Mouse (Mus musculus) ES-CJ7 (cell line): Measurements from ENCODE around the gene Olfr1256.

Experiments used
- DNase-seq: peaks from one replicate; pipeline ENCODE4 v3.0.0; 2011; ENCODE audit warnings: low read depth, low spot score

Gene Olfr1256

GRCm38 (mm10) chr2:89841455-89841854, at the start of gene Olfr1256:
TSS of gene Olfr1256 (minus strand) at chr2:89841555.
- no peak for DNase-seq

DNA sequence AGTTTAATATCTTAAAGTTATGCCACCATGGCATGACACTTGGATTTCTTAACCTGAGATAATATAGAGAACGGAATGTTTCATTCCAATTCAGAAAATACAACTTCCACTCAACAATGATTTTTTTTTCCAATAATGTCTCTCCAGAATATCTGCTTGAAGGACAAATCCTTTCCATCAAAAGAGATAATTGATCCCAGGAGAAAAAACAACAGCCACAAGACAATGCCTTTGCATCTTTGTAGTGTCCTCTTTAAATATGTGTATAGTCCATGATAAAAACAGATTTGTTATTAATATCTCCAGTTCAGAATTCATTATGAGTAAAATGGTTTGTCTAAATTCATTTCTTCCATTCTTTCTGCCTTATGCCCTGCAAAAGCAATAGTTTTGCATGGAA, 36.8 kb upstream of the Olfr1256 start, which contains the start of gene Olfr1257:
Olfr1257 (plus strand) TSS at position 301 of the 400 bp plus-strand sequence.
- no peak for DNase-seq

- no peak for DNase-seq
Measured at GRCm38 (mm10) chr2:89849230-89849629, 7.9 kb upstream of the Olfr1256 start.

- DNase-seq = no peak
Measured at GRCm38 (mm10) chr2:89848105-89848504, 6.8 kb upstream of the Olfr1256 start, which contains the start of gene Olfr48. TSS of gene Olfr48 (minus strand) at chr2:89848205.

DNA sequence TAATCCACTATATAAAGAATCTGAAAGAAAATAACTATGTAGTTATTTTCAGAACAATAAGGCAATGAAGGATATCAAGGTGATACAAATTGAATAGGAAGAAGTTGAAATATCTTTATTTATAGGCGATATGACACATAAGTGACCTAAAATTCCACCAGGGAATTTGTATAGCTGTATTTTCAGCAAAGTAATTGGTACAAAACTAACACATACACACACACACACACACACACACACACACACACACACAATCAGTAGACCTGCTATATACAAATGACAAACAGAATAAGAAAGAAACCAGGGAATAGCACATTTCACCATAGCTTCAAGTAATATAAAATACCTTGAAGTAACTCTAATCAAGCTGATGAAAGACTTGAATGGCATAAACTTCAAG, 21.1 kb downstream of the Olfr1256 start:
- DNase-seq = no peak

GRCm38 (mm10) chr2:89811751-89812150, 29.6 kb downstream of the Olfr1256 start, which contains the start of gene Olfr1255:
TSS of gene Olfr1255 (plus strand) at chr2:89812051.
- no peak for DNase-seq

DNA sequence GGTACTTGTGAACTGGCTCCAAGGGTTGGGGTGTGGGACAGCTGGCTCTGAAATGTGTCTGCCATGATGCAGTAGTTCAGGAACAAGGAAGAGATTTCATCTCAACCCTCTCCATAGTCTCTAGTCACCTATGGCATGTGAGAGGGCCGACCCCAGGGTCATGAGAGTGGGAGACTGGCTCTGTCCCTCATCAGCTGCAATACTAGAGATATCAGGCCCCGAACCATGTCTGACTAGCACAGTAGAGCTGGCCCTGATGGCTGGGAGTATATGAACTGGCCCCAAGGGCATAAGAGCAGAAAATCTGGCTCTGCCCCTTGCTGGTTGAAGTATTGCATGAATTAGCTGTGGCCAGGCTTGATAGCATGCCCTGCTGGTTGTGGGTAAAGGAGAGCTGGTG, 30.6 kb downstream of the Olfr1256 start:
- DNase-seq = no peak

GRCm38 (mm10) chr2:89799583-89799982, 41.8 kb downstream of the Olfr1256 start:
- DNase-seq = no peak

DNA sequence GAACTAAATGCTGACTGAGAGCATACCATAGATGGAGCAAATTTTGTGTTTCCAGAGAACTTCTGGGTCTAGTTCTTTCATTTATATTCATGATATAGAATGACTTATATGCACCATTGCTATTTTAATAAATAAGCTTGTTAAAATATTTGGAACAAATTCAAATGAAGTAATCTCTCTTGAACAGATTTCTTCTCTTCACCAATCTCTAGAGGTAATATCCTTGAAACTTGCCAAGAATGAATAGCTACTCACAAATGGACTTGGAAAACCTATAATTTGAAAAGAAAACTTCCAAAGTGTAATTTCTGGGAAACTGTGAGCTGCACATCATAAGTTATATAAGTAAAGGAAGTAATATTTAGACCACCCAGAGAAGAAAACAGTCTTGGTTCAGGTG, 47.8 kb downstream of the Olfr1256 start, which contains the start of gene Olfr1254:
Olfr1254 (minus strand) TSS at position 101 of the 400 bp plus-strand sequence.
- DNase-seq = no peak
